Mouse (Mus musculus) lung, postnatal 0 days (tissue): ENCODE data around the gene Ccdc188. TPM values are rescaled to one million over a fixed set of nuclear protein-coding genes. Genes with fewer than 3 reads are reported as not detected.

Experiments
- ATAC-seq: fragments of 200-750 bp; cut with Nextera tagmentation; 2 replicates; pipeline ENCODE4 v1.8.0; 2017; ENCODE audit warnings: moderate library complexity
- DNase-seq: peaks from one replicate; pipeline ENCODE4 v3.0.0-alpha.2; 2016; ENCODE audit warnings: low spot score
- H3K27ac ChIP-seq: fragments of 300-500 bp; sonication (generic); 2 replicates; pipeline ENCODE4 v1.5.1; 2014; ENCODE audit warnings: antibody characterized with exemption, mild to moderate bottlenecking, low read length, mixed read lengths
- H3K27me3 ChIP-seq: fragments of 300-500 bp; sonication (generic); replicated peaks from 2 replicates; pipeline ENCODE4 v1.6.1; 2014; ENCODE audit warnings: low read length, mixed read lengths; ENCODE audit not compliant: insufficient read depth
- H3K36me3 ChIP-seq: fragments of 300-500 bp; sonication (generic); 2 replicates; pipeline ENCODE4 v1.6.1; 2014; ENCODE audit warnings: low read length, mixed read lengths; ENCODE audit not compliant: insufficient read depth
- H3K4me1 ChIP-seq: fragments of 300-500 bp; sonication (generic); 2 replicates; pipeline ENCODE4 v1.6.1; 2014; ENCODE audit warnings: antibody characterized with exemption, low read depth, low read length, mixed read lengths; ENCODE audit not compliant: insufficient read depth
- H3K4me2 ChIP-seq: fragments of 300-500 bp; sonication (generic); replicated peaks from 2 replicates; pipeline ENCODE4 v1.6.1; 2014; ENCODE audit warnings: low read depth, mild to moderate bottlenecking, low read length, moderate library complexity, mixed read lengths
- H3K4me3 ChIP-seq: fragments of 300-500 bp; sonication (generic); 2 replicates; pipeline ENCODE4 v1.5.1; 2014; ENCODE audit warnings: low read depth, low read length
- H3K9ac ChIP-seq: fragments of 300-500 bp; sonication (generic); replicated peaks from 2 replicates; pipeline ENCODE4 v1.6.1; 2014; ENCODE audit warnings: low read depth, mild to moderate bottlenecking
- H3K9me3 ChIP-seq: fragments of 300-500 bp; sonication (generic); 2 replicates; pipeline ENCODE4 v1.6.1; 2016; ENCODE audit warnings: low read length, mixed read lengths
- CTCF ChIP-seq: IDR thresholded peaks from 2 replicates; pipeline ENCODE4 v1.5.1; 2016; ENCODE audit warnings: antibody characterized with exemption, mild to moderate bottlenecking
- EP300 ChIP-seq: IDR thresholded peaks from 2 replicates; pipeline ENCODE4 v1.6.1; 2016; ENCODE audit warnings: antibody characterized with exemption, mild to moderate bottlenecking, control low read depth
- WGBS: fragments of 180-500 bp; shearing (Covaris S2); extraction: QIAGEN DNeasy Blood & Tissue Kit; methylation state at CpG from one replicate; pipeline ENCODE4 v1.1.7; 2014; 5-methylcytosine and 5-hydroxymethylcytosine counted together
- polyA plus RNA-seq: library from polyadenylated mRNA; unstranded; fragments of >200 nt; fragmentation: Nextera tagmentation; extraction: Ambion mirVana; gene quantifications from 2 replicates; pipeline ENCODE4 v1.2.1, GENCODE M21; 2015

Ccdc188 gene
- polyA plus RNA-seq, 1 experiment from 2014 or later = not detected

DNA sequence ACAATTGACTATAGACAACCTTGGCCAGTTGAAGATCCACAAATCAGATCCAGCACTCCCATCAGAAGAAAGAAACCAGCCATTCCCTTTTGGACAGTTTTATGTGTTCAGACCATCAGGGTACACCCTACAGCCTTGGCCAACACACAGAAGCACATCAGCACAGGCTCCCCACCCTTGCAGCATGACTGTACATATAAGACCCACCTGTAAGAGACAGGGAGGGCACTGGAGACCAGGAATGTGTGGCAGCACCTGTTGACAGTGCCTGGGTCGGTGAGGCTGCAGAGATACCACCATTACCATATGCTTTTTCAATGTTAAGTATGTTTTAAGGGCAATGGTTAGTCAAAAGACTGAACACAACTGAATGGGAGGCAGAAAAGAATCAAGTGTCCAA, 36.2 kb downstream of the Ccdc188 start:
- TF ChIP-seq CTCF (no peak), EP300 (no peak)
- Histone ChIP-seq H3K36me3 (peaks cover 38% of the 10 kb centered on the region; the same call in 1 of the 2 replicates), H3K4me1 (peaks cover 12% of the 10 kb centered on the region), H3K9me3 (no peaks in the 10 kb centered on the region), H3K4me3 (no peak overlapping the region), H3K27me3 (no peaks in the 10 kb centered on the region), H3K27ac (no peak overlapping the region), H3K9ac (no peak overlapping the region), H3K4me2 (no peak overlapping the region)
- WGBS = 82% methylated on average over 1 of the region's 1 CpGs
- no peak for ATAC-seq
- no peak for DNase-seq

DNA sequence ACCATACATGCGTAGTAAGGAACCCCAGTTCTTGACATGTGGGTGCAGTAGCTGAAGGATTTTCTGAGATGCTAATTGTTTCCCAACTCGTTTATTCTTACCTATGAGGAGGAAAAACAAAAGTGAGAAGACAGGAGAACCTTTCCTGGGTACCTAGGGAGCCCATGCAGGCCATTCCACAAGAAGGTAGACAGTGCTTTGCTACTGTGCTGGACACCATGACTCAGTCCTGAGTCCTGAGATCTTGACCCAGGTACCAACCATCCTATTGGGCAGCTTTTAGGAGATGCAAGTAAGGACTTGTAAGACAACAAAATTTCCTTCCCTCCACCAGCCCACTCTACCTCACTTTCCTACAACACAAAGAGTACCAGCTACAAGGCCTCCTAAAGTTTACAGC, 40.5 kb downstream of the Ccdc188 start, which contains the start of gene Gm49776:
Gene Gm49776, minus strand, starts transcription at position 101 of the 400 bp plus-strand sequence.
- no peak within 1 kb of the TSS for H3K27ac ChIP-seq
- no peaks in the 10 kb centered on the region for H3K4me1 ChIP-seq
- H3K4me2 ChIP-seq = no peak within 1 kb of the TSS
- DNase-seq (no peak), ATAC-seq (no peak)
- H3K36me3 ChIP-seq = peaks cover 59% of the 10 kb centered on the region; the same call in 1 of the 2 replicates
- H3K9me3 ChIP-seq = no peaks in the 10 kb centered on the region
- H3K4me3 ChIP-seq = no peak within 1 kb of the TSS
- 98% methylated on average over 2 of the region's 2 CpGs for WGBS
- H3K9ac ChIP-seq = no peak within 1 kb of the TSS
- H3K27me3 ChIP-seq = no peaks in the 10 kb centered on the region
- TF ChIP-seq CTCF = no peak
- TF ChIP-seq EP300 = no peak

DNA sequence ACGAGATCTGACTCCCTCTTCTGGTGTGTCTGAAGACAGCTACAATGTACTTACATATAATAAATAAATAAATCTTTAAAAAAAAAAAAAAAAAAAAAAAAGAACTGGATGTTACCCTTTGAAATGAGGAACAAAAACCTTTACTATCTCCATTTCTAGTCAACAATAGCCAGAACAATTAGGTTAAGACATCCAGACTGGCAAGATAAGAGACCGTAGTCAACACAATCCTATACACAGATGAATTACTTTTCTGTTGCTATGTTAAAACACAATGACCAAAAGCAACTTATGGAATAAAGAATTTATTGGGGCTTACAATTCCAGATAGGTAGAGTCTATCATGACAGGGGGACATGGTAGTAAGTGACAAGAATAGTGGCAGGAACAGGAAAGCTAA, 47.3 kb downstream of the Ccdc188 start:
- Histone ChIP-seq H3K36me3 (peaks cover 38% of the 10 kb centered on the region), H3K4me1 (no peaks in the 10 kb centered on the region), H3K4me3 (no peak overlapping the region), H3K27me3 (no peaks in the 10 kb centered on the region), H3K9me3 (no peaks in the 10 kb centered on the region), H3K4me2 (no peak overlapping the region), H3K9ac (no peak overlapping the region), H3K27ac (no peak overlapping the region)
- no peak for DNase-seq
- TF ChIP-seq CTCF (no peak), EP300 (no peak)
- no peak for ATAC-seq
- 81% methylated on average over 2 of the region's 2 CpGs for WGBS

DNA sequence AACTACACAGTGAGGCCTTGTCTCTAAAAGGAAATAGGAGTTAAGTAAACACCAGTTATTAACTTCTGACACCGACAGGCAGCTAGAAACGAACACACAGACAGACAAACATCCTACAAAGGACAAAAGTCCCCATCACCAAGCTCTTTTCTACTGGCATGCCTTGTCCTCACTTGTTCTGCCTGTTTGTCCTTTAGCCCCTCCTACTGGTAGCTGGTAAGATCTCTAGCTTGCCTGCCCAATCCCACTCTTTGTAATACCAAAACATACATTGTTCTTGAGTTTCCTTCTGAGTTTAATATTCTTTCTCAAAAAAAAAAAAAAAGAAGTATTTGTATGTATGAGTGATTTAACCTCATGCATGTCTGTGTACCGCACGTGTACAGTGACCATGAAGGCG, 50.5 kb downstream of the Ccdc188 start:
- Histone ChIP-seq H3K4me2 (no peak overlapping the region), H3K4me1 (no peaks in the 10 kb centered on the region), H3K27ac (no peak overlapping the region), H3K9ac (no peak overlapping the region), H3K27me3 (no peaks in the 10 kb centered on the region), H3K36me3 (peaks cover 27% of the 10 kb centered on the region), H3K4me3 (no peak overlapping the region), H3K9me3 (no peaks in the 10 kb centered on the region)
- DNase-seq (peak; percentile 32), ATAC-seq (no peak)
- 78% methylated on average over 5 of the region's 5 CpGs for WGBS
- TF ChIP-seq EP300 = no peak
- TF ChIP-seq CTCF = peak; percentile 54

Other genes starting within 250 kb of the Ccdc188 start
- 0.21 and 0.30 TPM in 2 replicates for gene Vpreb2, start 237.5 kb upstream of the Ccdc188 start, polyA plus RNA-seq
- 78.6 and 87.2 TPM in 2 replicates for gene Dgcr6, start 165.0 kb upstream of the Ccdc188 start, polyA plus RNA-seq
- 10.6 and 11.0 TPM in 2 replicates for gene Prodh, start 127.7 kb upstream of the Ccdc188 start, polyA plus RNA-seq
- 0.17 and 0.23 TPM in 2 replicates for gene Rtn4r, start 90.2 kb upstream of the Ccdc188 start, polyA plus RNA-seq
- gene Zdhhc8, start 17.3 kb downstream of the Ccdc188 start, polyA plus RNA-seq = 12.9 and 13.9 TPM in 2 replicates
- 39.2 and 39.7 TPM in 2 replicates for gene Trmt2a, start 30.8 kb downstream of the Ccdc188 start, polyA plus RNA-seq
- 155 and 163 TPM in 2 replicates for gene Ranbp1, start 30.9 kb downstream of the Ccdc188 start, polyA plus RNA-seq
- gene Gm49776, start 40.4 kb downstream of the Ccdc188 start, polyA plus RNA-seq = 2.2 and 2.5 TPM in 2 replicates
- gene Dgcr8, start 71.4 kb downstream of the Ccdc188 start, polyA plus RNA-seq = 13.3 and 14.4 TPM in 2 replicates
- gene Tango2, start 130.2 kb downstream of the Ccdc188 start, polyA plus RNA-seq = 23.7 and 25.2 TPM in 2 replicates
- gene Arvcf, start 130.3 kb downstream of the Ccdc188 start, polyA plus RNA-seq = 14.6 and 18.5 TPM in 2 replicates
- 20.0 and 20.9 TPM in 2 replicates for gene Txnrd2, start 208.5 kb downstream of the Ccdc188 start, polyA plus RNA-seq
- 109 and 111 TPM in 2 replicates for gene Comt, start 209.0 kb downstream of the Ccdc188 start, polyA plus RNA-seq